Mouse (Mus musculus): Measurements from ENCODE around the gene Apc2.

DNA sequence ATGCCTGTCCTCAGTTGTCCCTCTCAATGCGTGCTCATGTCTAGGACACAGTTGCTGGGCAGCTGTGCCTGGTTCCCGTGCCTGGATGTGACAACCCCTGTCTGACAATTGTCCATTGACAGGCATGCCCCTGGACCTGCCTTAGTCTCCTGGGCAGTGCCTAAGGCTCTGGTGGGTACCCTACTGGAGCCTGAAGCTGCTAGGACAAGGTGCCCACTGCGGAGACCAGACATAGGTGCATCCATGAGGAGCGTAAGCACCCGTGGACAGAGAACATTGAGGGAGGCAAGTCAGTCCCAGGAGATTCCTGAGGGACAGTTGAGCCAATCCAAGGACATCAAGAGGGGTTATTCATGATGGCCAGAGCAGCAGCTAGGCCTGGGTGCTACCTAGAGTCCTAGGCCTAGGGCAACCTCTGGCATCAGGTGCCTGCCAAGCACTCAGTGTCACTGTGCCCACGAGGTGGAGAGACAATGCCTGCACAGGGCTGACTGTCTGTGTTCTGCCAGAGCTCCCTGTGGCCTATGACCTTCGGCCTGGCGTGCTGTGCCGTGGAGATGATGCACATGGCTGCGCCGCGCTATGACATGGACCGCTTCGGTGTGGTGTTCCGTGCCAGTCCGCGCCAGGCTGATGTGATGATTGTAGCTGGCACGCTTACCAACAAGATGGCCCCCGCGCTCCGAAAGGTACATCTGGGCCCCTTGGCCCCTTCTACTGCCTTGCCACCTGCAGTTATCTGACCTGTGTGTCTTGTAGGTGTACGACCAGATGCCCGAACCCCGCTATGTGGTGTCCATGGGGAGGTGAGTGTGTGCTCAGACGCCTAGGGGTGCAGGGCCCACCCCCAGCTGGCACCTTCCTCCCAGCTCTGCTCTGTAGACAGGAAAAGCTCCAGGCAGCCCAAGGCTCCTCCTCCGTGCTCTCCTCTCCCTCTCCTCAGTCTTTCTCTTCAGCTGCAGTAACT lies 41.2 kb upstream of the Apc2 start:
- no peak for TF ChIP-seq EP300 (IDR thresholded peaks at IDR 0.05; ENCODE audit: low read length)
- no peak for TF ChIP-seq CTCF (conservative IDR thresholded peaks at IDR 0.05 in 1 of 2, IDR thresholded peaks at IDR 0.05 in 1 of 2; ENCODE audit: low read depth in 2 of 2, low read length in 2 of 2)
- TF ChIP-seq ETS1 (conservative IDR thresholded peaks at IDR 0.05; ENCODE audit: low read depth, low read length) = no peak
- TF ChIP-seq POLR2A (IDR thresholded peaks at IDR 0.05; ENCODE audit: low read depth, low read length) = no peak
- no peak for TF ChIP-seq NELFE (IDR thresholded peaks at IDR 0.05; ENCODE audit: low read depth, low read length)
- TF ChIP-seq MAFK (IDR thresholded peaks at IDR 0.05; ENCODE audit: insufficient replicate concordance, low read length) = no peak
- TF ChIP-seq ZMIZ1 (IDR thresholded peaks at IDR 0.05; ENCODE audit: low read depth, low read length) = no peak
- TF ChIP-seq NRF1 (IDR thresholded peaks at IDR 0.05; ENCODE audit: low read depth, low read length) = no peak
- no peak for TF ChIP-seq SIN3A (IDR thresholded peaks at IDR 0.05; ENCODE audit: low read length)
- TF ChIP-seq JUND (conservative IDR thresholded peaks at IDR 0.05; ENCODE audit: low read depth, low read length) = no peak
